Mouse (Mus musculus): ENCODE data around the gene Fmod. TPM values are rescaled to one million over a fixed set of nuclear protein-coding genes. Genes with fewer than 3 reads are reported as not detected.

Fmod gene
- total RNA-seq, 2 experiments from 2014 or later = 15.8 to 23.8 TPM

DNA sequence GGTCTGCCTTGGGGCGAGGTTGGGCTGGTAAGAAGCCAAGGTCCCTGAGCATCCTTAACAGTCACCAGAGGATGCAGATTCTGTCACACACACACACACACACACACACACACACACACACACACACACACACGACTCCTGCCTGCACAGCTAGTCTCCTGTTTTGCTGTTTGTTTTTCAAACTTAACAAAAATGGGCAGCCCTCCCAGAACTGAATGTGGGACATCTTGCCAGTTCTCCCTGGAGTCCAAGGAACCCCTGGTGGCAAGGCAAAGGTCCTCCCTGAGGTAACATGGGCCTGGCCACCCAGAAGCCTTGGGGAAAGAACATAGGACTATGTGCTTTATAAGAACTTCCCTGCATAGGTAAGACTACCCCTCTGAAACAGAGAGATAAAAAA lies 4.8 kb downstream of the Fmod start:
- intact Hi-C loops (cut with DNase I) = loop anchor here (5.0 kb wide), 1 partner anchor 65 kb away; no protein-coding TSS in a partner anchor
- H3K27ac ChIP-seq = no peak overlapping the region
- DNase-seq (ENCODE audit: extremely low spot score in 1 of 2, low spot score in 2 of 2) = no peak
- no peak for TF ChIP-seq CTCF (IDR thresholded peaks at IDR 0.05)
- H3K4me3 ChIP-seq = no peak overlapping the region

DNA sequence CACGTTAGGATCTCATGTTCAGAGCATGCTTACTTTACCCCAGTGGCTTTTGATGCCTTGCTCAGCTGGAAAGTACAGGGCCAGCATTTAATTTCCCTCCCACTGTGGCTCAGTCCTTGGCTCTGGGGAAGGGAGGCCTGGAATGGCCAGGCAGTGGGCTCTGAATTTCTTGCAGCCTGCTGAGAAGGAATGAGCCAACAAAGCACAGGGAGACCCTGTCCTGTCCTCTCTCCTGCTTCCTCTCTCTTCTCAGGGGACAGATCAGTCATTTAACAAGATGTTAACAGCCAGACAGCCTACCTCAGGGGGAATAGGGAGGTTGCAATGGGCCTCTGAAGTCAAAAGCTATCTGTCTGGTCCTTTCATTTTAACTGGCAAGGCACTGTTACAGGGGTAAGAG lies 5.3 kb downstream of the Fmod start:
- H3K27ac ChIP-seq = no peak overlapping the region
- no peak for DNase-seq (ENCODE audit: extremely low spot score in 1 of 2, low spot score in 2 of 2)
- H3K4me3 ChIP-seq = no peak overlapping the region
- TF ChIP-seq CTCF (IDR thresholded peaks at IDR 0.05) = no peak
- intact Hi-C loops (cut with DNase I) = loop anchor here (5.0 kb wide), 1 partner anchor 65 kb away; no protein-coding TSS in a partner anchor

DNA sequence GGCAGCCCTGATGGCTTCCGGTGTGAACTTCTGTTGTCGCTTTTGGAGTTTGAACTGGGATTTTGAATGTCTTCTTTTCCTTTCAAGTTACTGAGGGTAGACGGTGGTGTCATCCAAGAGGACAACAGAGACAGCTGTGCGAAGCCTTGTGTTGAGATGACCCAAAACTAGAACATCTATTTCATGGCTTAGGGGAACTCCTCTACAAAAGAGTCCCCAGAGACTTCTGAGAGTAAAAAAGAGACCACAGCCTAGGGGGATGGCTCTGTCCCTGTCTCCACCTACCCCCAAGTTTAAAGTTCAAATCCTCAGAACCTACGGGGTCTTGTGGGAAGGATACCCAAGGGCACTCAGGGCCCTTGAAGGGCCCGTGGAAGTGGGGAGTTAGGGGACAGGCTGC lies 7.8 kb downstream of the Fmod start:
- no peak for TF ChIP-seq CTCF (IDR thresholded peaks at IDR 0.05)
- DNase-seq (ENCODE audit: extremely low spot score in 1 of 2, low spot score in 2 of 2) = no peak
- H3K4me3 ChIP-seq = no peak overlapping the region
- H3K27ac ChIP-seq = no peak overlapping the region
- intact Hi-C loops (cut with DNase I) = loop anchor here (5.0 kb wide), 3 partner anchors 68 to 413 kb away; partner anchors contain the start of genes Gm38394 and Zbed6

DNA sequence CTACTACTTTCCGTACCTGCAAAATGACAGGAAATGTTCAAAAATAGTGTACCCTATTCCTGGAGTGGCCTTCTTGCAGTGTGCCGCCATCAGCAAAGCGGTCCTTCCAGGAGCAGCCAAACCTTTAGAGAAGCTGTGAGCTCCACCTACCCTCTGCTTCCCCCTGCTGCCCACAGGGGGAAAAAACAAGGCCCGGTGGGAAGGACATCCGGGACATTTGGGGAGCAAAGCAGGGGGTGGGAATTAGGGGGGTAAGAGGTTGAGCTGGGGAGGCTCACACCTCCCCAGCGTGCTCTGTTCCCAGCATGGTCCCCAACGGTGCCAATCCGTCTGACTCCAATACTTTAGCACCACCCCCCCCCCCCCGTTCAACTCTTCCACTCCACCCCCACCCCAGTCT lies 8.9 kb downstream of the Fmod start:
- Histone ChIP-seq H3K4me3 (peak overlapping the region; percentile 7; the same call in 1 of the 2 replicates), H3K27ac (peak overlapping the region; percentile 48)
- peak; percentile 81 to 86 for DNase-seq (ENCODE audit: extremely low spot score in 1 of 2, low spot score in 2 of 2)
- intact Hi-C loops (cut with DNase I) = loop anchor here (5.0 kb wide), 2 partner anchors 384 to 414 kb away; partner anchors contain the start of genes Gm38394 and Zbed6
- peak; percentile 83 for TF ChIP-seq CTCF (IDR thresholded peaks at IDR 0.05)

DNA sequence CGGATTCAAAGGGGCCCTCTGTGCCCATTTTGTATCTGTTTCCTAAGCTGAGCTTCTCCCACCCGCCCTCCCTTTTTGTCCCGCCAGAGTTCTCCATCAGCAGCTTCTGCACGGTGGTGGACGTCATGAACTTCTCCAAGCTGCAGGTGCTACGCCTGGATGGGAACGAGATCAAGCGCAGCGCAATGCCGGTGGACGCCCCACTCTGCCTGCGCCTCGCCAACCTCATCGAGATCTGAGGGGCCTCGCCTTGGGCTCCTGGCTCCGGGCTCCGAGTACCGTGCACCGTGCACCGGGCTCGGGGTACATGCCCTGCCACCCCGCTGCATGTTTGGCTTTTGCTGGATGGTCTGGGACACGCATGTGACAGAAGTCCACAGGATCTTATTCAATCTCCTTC lies 9.3 kb downstream of the Fmod start:
- DNase-seq (ENCODE audit: extremely low spot score in 1 of 2, low spot score in 2 of 2) = no peak
- intact Hi-C loops (cut with DNase I) = loop anchor here (5.0 kb wide), 2 partner anchors 384 to 414 kb away; partner anchors contain the start of genes Gm38394 and Zbed6
- Histone ChIP-seq H3K4me3 (peak overlapping the region; percentile 7; the same call in 1 of the 2 replicates), H3K27ac (no peak overlapping the region)
- no peak for TF ChIP-seq CTCF (IDR thresholded peaks at IDR 0.05)

DNA sequence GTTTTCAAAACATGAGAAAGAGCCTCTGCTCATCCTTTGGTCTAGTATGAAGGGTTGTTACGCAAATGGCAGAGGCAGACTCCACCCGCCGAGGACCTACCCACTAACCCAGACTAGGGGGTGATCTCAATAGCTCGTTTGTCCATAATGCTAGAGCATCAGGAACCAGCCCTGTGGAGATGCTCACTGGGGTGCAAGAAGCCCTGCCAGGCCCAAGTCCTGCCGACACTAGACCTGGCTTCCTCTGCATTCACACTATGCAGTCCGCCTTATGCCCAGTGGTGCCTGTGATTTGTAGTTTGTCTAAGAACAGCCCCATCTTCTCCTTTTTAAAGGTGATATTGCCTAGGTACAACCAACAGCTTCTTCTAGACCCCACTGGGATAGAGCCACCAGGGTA lies 10.4 kb downstream of the Fmod start:
- intact Hi-C loops (cut with DNase I) = loop anchor here (5.0 kb wide), 2 partner anchors 385 to 415 kb away; partner anchors contain the start of genes Gm38394 and Zbed6
- Histone ChIP-seq H3K4me3 (no peak overlapping the region), H3K27ac (no peak overlapping the region)
- no peak for TF ChIP-seq CTCF (IDR thresholded peaks at IDR 0.05)
- no peak for DNase-seq (ENCODE audit: extremely low spot score in 1 of 2, low spot score in 2 of 2)

DNA sequence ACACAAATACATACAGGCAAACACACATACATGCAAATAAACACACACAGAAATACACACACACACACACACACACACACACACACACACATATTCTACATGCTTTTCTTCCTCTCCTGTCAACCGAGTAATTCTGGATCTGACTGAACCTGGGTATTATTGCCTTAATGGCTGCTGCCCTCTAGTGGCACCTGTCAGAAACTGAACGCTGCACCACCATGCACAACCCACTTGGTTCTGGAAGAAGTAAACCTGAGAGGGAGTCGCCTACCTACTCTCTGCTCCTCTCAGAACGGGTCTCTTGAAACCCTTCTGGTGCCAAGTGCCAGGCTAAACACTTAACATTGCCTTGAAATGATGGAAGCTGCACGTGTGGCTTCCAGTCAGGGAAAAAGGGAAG lies 11.7 kb downstream of the Fmod start:
- DNase-seq (ENCODE audit: extremely low spot score in 1 of 2, low spot score in 2 of 2) = peak; percentile 77 to 83
- peak; percentile 79 for TF ChIP-seq CTCF (IDR thresholded peaks at IDR 0.05)
- Histone ChIP-seq H3K4me3 (no peak overlapping the region), H3K27ac (no peak overlapping the region)
- intact Hi-C loops (cut with DNase I) = loop anchor here (1.0 to 5.0 kb wide), 5 partner anchors 87 to 416 kb away; partner anchors contain the start of genes Gm38394 and Zbed6

DNA sequence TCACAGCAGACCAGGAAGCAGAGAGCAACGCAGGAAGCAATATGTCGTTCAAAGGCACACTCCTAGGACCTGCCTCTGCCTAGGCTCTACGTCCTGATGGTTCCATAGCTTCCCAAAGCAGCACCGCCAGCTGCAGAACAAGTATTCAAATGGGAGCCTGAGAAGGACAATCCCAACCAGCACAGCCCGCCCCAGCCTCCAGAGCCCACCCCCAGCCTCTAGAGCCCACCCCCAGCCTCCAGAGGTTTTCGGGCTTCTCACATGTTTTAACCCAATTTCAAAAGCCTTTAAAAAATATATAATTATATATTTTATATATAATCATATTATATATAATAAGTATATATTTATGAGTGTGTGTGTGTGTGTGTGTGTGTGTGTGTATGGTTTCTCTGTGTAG lies 12.5 kb downstream of the Fmod start:
- no peak for TF ChIP-seq CTCF (IDR thresholded peaks at IDR 0.05)
- DNase-seq (ENCODE audit: extremely low spot score in 1 of 2, low spot score in 2 of 2) = no peak
- intact Hi-C loops (cut with DNase I) = loop anchor here (5.0 kb wide), 2 partner anchors 387 to 417 kb away; partner anchors contain the start of genes Gm38394 and Zbed6
- Histone ChIP-seq H3K27ac (no peak overlapping the region), H3K4me3 (no peak overlapping the region)

DNA sequence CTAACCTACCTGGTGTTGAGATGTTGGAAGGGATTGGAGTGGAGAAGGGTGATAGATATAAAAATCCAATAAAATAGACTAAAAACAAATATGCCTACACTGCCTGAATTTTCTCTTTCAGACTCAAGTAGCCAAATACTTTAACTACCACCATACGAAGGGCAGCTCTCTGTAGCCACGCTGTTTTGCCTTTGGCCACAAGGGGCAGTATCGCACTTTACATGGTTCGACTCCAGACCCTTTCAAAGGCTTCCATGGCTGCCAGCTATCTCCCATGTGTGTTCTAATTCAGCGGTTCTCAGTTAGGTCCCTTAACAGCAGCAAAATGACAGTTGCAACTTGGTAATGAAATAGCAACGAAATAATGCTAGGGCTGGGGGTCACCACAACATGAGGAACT lies 16.2 kb downstream of the Fmod start:
- intact Hi-C loops (cut with DNase I) = loop anchor here (1.0 to 10.0 kb wide), 2 partner anchors 53 to 282 kb away; partner anchors contain the start of gene Ppfia4
- H3K27ac ChIP-seq = no peak overlapping the region
- no peak overlapping the region for H3K4me3 ChIP-seq
- peak; percentile 83 to 87 for DNase-seq (ENCODE audit: extremely low spot score in 1 of 2, low spot score in 2 of 2)
- TF ChIP-seq CTCF (IDR thresholded peaks at IDR 0.05) = peak; percentile 94

DNA sequence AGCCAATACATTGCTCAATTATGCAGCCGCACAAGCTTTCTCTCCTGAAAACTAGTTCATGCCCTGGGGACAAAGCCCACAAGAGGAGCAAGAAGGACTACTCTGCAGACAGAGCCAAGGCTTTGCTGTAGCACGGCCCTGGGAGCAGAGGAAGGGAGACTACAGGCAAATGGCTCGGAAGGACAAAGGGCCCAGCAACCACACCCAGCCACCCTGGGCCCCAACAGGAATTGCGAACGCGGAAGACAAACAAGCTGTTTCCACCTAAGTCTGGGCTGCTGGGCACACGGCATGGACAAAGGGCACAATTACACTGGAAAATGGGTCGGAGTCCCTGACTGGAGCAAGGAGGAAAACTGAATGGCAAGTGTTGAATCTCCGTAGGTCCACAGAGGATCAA lies 18.0 kb downstream of the Fmod start:
- intact Hi-C loops (cut with DNase I) = loop anchor here (10.0 kb wide), 1 partner anchor 280 kb away; the partner anchor contains the start of gene Ppfia4
- Histone ChIP-seq H3K4me3 (no peak overlapping the region), H3K27ac (no peak overlapping the region)
- no peak for DNase-seq (ENCODE audit: extremely low spot score in 1 of 2, low spot score in 2 of 2)
- no peak for TF ChIP-seq CTCF (IDR thresholded peaks at IDR 0.05)

DNA sequence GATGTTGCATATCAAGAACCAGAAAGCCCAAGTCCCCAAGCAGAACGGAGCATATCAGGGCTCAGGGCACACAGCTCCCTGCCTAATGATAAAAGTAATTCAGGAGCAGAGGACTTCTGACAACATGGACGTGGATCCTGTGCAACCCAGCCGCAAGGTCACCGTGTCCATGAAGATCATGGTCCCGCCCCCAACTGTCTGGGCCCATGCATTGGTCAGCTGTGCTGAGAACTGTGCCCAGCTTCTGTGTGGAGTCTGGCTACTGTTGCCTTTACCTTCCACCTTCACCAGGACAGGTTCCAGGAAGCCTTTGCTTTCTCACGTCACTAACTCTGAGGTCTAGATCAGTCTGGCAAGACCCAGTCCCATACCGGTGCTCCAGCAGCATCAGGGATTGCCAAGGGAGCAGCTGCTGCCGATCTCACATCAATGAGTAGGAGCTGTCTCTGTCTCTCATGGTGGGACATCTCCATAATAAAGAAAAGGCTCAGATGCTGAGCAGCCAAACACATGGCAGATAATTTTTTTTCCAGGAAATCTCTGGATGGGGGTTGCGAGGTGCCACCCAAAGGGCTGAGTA lies 18.7 kb downstream of the Fmod start:
- no peak for DNase-seq (ENCODE audit: extremely low spot score in 1 of 2, low spot score in 2 of 2)
- TF ChIP-seq CTCF (IDR thresholded peaks at IDR 0.05) = no peak
- intact Hi-C loops (cut with DNase I) = loop anchor here (10.0 kb wide), 1 partner anchor 279 kb away; the partner anchor contains the start of gene Ppfia4

DNA sequence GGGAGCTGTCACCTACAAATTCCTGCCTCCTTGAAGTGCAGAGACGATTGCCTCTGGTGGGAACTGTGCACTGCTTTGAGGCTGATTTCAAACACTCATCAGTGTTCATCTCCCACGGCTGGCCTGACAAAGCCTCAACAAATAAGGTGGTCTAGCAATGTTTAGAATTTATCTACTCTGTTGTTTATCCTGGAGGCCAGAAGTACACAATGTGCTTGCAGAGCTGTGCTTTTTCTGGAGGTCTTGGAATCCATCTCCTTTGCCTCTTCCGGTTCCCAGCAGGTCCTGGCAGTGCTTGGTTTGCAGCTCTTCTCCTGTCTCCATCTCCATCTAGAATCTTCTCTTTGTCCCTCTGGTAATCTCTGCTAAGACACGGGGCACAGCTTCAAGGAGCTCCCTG lies 19.2 kb downstream of the Fmod start:
- no peak for TF ChIP-seq CTCF (IDR thresholded peaks at IDR 0.05)
- intact Hi-C loops (cut with DNase I) = loop anchor here (10.0 kb wide), 1 partner anchor 279 kb away; the partner anchor contains the start of gene Ppfia4
- no peak overlapping the region for H3K4me3 ChIP-seq
- no peak for DNase-seq (ENCODE audit: extremely low spot score in 1 of 2, low spot score in 2 of 2)
- H3K27ac ChIP-seq = no peak overlapping the region

More for the DNA sequence above, 18.7 kb downstream of the Fmod start:
- Histone ChIP-seq H3K4me3 (no peak overlapping the region), H3K27ac (no peak overlapping the region)
